Mouse (Mus musculus) left cerebral cortex, adult 8-10 months (tissue): ENCODE data around the gene Fam69a. TPM values are rescaled to one million over a fixed set of nuclear protein-coding genes. Genes with fewer than 3 reads are reported as not detected.

Experiments
- DNase-seq, 2 experiments: peaks; one replicate each; pipeline ENCODE4 v3.0.0; 2022; ENCODE audit warnings: low spot score in 2 of 2
- total RNA-seq, 4 experiments: library from RNA; stranded (reverse); gene quantifications; 2 replicates each; pipeline ENCODE4 v1.2.4; 2022

Gene Fam69a
- total RNA-seq, 4 experiments from 2014 or later, result 31.2 to 44.1 (median 36.6) TPM

DNA sequence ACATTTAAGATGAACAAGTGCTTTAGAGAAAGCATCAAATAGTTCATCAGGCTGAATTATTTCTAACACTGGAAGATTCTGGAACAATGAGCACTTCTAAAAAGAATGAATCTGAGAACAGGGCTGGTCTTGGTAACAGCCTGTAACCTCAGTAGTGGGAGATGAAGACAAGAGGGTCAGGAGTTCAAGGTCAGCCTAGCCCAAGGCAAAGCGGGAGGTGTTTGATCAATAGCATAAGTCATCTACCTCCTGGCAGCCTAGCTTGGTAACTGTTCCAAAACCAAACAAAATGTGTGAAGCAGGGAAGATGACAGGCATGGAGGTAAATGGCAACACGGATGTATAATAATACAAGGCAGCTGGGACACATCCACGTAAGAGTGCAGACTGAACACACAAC lies 122.9 kb downstream of the Fam69a start:
- DNase-seq, result no peak

DNA sequence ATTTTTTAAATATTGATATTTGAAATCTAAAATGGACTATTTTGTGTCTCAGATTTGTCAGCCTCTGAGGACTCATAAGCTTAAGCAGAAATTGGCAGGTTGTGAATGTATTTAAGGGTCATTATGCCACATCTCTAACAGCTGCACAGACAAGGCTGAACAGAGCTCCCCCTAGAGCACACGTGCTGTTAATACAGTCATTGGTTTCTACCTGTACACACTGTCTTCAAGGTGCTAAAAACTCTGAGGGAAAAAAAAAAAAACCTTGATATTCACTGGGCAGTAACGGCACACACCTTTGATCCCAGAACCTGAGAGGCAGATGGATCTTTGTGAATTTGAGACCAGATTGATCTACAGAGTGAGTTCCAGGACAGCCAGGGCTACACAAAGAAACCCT lies 127.9 kb downstream of the Fam69a start:
- no peak for DNase-seq

Other genes with a start within 250 kb of the Fam69a start
- not detected for gene Ube2d2b, start 157.0 kb downstream of the Fam69a start, total RNA-seq
- 10 to 100 TPM; 77.1 to 86.4 (median 78.8) TPM for gene Evi5, start 112.0 kb downstream of the Fam69a start, total RNA-seq
- gene Rpl5, start 86.6 kb downstream of the Fam69a start, total RNA-seq, result 10 to 100 TPM; 52.8 to 63.6 (median 62.2) TPM
- 10 to 100 TPM; 54.6 to 62.5 (median 59.9) TPM for gene Mtf2, start 78.6 kb upstream of the Fam69a start, total RNA-seq
- 10 to 100 TPM; 22.3 to 25.2 (median 23.8) TPM for gene Tmed5, start 145.5 kb upstream of the Fam69a start, total RNA-seq
- gene Ccdc18, start 145.8 kb upstream of the Fam69a start, total RNA-seq, result 1 to 10 TPM in 3 of 4 experiments, under 1 TPM in 1; 1.00 to 1.6 (median 1.4) TPM